Mouse (Mus musculus) spleen, adult 12 weeks (tissue): ENCODE data around the gene Dock4.

Experiments
- DNase-seq: peaks from one replicate; pipeline ENCODE4 v3.0.0; 2022; ENCODE audit warnings: low spot score

The Dock4 gene

DNA sequence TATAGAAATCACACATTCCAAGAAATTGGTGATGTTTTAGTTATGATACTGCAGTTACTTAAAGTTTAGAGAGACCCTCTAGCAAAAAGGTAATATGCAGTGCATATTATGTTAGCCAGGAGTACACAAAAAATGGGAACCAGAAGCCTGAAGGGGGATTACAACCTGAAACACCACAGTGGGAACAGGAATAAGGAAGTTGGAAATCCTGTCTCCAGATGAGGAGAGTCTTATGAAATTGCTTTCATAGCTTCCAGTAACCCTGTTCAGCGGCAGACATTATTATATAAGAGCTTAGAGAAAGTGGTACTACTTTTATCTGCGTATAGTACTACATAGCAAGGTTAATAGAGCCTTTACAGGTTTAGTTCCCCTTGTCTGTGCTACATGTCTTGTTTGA lies 210.1 kb downstream of the Dock4 start:
- DNase-seq: no peak

DNA sequence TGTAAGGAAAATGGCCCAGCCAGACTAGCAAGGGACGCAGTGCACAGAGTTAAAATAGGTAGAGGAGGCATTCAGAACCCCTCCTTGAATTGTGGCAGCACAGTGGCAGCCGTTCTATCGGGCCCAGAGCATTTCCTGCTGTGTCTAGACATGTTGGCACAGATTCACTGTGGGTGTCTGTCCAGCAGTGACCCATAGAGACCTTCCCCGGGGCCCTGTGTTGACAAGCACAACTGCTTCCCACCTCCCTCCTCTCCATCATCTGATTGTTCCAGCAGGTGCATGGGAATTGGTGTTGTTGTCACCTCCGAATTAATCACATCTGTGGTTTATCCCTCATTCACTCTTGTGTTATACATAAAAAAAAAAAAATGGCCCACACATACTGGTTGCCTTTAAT lies 210.7 kb downstream of the Dock4 start:
- no peak for DNase-seq

DNA sequence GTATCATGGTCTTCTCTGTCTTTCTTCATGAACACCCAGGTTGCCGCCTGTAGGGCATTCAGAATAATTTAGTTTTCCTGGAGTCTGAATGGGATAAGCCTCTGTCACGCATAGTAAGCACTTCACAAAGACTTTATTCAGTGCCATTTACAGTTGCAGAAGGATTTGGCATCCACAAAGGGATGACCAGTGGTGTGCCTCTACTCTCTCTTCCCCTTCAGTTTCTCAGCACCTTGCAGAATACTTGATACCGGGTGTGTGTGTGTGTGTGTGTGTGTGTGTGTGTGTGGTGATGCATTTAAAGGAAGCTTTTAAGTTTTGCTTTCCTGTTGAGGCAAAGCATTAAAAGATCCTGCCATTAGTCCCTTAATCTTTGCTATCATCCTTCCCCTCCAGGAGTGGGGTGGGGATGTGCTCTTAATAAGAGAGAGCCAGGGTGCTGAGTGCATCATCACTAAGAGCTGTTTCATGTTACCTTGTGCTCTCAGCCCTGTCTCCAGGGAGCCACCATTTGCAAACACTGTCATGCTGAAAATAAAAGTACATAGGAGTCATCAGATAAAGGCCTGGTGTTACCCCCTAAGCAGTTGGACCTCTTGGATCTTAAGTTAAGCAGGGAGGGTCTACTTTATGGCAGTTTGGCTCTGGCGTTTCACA lies 211.6 kb downstream of the Dock4 start:
- no peak for DNase-seq

DNA sequence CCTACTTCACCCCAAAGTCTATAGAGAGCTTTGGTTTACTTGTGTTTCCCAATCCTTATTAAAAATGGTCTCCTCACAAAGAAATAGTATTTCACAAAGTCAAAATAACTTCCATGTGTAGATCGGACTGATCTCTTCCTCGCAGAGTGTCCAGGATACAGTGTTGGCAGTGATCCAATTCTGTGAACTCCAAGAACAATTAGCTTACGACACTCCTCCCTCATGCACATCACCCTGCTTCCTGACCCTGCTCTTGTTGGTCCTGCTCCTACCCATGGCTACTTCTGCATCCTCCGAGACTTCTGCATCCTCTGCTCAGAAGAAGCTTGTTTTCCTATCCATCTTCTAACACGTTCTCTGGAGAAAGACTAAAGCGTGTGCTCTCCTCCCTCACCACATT lies 213.9 kb downstream of the Dock4 start:
- DNase-seq: no peak

DNA sequence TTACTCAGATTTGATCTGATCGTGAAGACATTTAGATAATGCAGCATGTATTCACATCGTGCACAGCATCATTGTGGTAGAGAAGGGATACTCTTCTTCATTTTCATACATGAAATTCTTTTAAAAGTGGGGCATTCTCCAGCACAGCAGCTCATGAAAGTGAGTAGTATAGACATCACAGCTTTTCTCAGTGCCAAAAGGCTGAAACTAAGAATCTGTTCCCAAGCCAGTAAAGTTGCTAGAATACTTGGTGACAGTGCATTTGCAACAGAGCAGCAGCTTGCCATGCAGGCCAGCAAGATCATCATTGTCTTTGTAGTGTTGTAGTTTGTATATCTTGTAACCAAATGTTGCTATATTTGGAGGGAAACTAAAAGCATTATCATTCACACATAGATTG lies 223.7 kb downstream of the Dock4 start:
- DNase-seq: no peak

DNA sequence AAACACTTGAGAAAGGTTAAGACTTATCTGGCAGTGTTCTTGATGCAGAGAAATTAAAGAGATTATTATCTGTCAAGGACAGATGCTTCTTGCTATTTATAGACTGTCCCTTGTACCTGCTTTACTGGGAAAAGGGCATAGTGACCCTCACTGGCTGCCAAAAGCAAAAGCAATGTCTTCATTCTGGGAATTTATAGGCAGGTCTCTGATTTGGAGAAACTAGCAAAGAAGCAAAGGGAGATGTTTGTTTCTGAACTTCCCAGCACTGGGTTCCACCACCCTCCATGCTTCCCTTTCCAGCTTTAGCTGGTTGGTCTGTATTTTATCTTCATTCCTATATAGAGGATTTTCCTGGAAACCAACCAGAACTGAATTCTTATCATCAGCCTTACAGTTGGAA lies 225.0 kb downstream of the Dock4 start:
- DNase-seq: no peak

DNA sequence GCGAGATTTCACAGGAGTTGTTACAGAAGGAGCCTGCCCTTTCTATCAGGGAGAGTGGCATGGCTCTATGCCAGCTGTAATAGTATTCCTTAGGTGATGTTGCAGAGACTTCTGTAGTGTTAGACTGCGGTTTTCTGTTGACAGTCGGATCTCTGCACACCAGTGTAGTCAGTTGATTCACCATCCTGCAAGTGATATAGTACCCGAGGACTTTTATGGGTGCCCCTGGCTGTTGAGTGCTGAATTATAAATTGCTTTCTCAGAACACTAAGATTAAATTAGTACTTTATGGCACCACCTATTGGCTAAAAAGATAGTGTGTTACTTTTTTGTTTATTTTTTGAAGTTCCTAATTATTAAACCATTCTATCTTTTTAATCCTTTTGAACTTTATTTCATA lies 234.0 kb downstream of the Dock4 start:
- DNase-seq: no peak

DNA sequence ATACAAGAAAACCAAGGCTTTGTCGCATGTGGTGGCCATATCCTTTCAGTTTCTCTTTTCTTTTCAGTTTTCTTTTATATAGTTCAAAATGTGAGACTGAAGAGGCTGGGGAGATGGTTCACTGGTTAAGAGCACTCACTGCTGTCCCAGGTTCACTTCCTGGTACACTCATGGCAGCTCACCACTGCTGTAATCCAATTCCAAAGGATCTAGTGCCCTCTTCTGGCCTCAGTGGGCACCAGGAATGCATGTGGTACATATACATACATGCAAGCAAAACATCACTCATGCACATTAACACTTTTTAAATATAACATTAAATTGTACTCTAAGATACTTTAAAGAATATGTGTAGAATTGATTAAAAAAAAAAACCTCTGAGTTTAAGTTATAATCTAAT lies 234.8 kb downstream of the Dock4 start:
- DNase-seq: no peak

DNA sequence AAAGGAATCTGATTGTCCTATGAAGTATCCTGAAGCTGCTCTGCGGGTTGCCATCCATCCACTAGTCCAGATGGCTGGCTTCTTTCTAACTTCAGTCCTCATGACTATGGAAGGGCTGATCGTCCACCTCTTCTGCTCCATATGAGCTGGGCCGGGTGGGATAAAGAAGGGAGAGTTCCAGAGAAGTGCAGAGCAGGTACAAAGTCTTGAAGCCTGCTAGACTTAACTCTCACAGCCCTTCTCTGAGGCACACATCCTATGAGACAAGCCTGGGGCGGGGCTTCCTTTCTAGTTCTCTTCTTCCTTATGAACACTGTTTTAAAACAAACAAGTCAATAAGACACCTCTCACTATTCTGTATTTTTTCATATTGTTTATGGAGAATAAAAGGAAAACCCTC lies 245.7 kb downstream of the Dock4 start:
- no peak for DNase-seq

DNA sequence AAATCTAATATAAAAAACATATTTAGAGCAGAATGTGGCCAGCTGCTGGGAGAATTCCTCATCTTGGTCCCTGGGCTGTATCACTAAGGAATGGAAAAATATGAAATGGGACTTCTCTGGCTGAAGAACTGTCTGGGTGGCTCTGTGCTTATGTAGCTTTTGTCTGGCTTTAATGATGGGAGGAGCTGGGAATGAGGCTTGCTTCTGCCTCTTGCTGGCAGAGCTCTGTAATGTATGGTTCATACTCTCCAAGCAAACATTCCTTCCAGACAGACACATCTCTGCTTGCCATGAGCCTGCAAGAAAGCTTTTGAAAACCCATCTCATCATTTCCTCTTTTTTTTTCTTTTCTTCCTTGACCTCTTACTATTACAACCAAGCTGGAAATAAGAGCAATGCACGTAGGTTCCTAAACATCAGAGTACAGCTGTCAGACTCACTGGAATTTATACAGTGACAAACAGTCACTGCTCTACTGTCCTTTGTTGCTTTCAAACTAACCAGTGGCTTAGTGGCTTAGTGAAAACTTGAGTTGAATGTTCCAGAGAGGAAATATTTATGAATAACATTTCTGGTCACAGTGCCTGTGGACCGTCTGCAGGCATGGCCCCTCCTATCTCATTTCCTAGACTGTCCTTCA lies 248.4 kb downstream of the Dock4 start:
- no peak for DNase-seq

DNA sequence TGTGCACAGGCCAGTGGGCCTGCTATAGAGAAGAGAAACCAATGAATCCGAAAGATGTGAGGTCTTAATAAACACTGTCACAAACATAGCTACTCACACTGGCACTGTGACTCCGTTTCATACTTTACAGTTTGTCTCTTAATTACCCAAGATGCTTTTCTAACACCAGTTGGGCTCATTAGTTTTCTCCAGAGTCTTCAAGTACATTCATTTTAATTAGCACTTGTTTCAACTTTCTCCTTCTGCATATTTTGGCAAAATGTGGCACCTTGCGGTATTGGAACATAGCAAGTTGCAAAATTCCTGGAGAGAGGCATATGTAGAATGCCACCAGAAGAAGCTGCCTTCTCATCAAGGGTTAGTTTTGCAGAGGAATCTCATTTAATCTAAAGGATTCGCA lies 252.6 kb downstream of the Dock4 start:
- DNase-seq: no peak

DNA sequence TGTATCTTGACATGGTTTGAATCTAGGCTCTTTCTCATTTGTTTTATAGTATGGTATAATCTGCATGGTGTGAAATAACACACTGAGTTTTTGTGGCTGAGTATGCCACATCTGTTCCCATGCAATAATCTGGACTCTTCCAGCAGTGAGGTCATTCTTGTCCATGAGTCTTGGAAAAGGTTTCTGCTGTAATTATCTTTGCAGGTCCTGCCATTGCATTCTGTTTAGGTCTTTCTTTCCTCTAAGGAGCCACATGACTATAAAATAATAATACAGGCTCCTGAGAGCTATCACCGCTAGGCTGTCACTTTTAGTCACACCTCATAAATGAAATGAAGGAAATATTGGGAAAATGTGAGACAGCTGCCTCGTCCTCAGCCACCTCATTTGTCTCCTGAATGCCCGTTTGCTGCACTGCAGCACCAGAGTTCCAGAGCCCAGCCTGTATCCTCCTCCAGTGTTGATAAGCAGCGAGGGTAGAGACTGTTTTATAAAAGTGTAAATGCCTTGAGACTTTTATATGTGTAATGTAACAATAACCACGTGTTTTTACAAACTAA lies 256.6 kb downstream of the Dock4 start:
- DNase-seq: no peak

DNA sequence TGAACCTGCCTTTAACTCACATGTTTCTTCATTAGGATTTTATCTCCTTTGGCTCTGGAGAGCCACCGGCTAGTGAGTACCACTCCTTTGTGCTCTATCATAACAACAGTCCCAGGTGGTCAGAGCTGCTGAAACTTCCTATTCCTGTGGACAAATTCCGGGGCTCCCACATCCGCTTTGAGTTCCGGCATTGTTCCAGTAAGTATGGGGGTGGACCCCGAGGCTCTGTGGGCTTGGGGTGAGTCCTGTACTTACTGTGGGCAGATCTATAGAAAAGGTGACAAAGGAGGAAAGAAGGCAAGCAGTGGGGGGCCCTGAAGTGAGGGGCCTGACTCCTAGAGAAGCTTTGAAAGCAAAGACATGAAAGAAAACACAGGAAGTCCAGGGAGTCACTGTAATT lies 258.5 kb downstream of the Dock4 start:
- no peak for DNase-seq

DNA sequence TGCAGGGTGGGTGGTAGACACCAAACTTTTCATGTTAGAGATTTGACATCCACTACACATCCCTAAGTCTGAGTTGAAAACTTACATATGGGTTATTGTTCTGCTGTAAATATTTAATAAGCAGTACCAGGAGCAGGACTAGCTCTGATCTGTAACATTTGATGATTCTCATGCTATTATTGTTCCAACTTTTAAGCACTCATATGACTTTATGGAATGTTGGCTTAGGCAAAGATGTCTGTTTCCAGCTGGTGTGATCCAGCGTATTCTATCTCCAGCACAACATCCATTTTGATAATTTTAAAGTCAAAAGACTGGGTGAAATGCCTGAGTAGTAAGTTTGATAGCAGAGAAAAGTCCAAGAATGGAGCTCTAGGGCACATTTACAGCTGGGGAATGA lies 261.4 kb downstream of the Dock4 start:
- no peak for DNase-seq

DNA sequence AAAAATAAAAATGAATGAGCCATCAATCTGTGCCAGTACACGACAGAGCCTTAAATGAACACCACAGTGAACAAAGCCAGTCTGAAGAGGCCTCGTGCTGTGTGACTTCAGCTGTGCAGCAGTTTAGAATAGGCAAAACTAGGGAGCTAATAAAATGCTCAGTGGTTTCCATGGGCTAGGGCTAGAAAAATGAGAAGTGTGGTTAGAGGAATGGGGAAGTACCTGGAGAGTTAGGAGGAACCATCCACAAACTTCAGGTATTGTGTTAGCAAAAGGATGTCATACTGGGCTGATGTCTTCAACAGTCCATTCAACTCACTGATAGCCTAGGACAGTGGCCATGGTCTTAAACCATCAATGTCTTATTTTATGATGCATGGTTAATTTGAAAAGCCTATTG lies 263.3 kb downstream of the Dock4 start:
- no peak for DNase-seq

DNA sequence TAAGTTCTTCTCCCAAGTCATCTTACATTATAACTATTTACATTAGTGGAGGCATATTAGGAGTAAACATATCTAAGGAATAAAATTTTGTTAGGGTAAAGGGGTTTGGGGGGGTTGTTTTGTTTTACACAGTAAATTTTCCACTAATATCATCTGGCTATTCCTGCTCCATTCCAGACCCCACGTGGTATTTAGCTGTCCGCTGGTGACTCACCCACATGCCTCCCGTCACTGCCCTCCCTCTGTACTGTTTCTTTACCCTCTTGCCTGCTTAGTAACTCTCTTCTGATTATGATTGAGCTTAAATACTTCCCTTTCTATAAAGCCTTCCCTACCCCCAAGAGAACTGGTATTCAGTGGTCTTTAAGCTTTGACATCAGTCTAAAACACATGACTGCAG lies 266.5 kb downstream of the Dock4 start:
- DNase-seq: no peak

DNA sequence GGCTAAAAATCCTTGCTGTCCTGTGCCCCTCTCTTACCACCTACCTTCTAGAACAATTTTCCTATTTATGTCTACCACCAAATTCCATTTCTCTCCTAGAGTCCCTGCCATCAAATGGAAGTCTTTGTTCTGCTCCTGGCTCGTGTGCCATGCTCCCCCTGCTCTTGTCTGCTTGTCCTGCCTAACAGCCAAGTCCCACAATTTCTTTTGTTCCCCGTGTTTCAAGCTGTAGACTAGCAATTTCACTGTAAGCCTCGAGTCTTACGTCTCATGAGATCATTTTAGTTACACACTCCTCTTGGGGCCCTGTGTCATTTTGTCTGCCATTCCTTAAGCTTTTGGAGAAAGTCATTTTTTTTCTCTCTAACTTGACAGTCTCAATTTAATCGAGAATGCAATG lies 268.5 kb downstream of the Dock4 start:
- no peak for DNase-seq

DNA sequence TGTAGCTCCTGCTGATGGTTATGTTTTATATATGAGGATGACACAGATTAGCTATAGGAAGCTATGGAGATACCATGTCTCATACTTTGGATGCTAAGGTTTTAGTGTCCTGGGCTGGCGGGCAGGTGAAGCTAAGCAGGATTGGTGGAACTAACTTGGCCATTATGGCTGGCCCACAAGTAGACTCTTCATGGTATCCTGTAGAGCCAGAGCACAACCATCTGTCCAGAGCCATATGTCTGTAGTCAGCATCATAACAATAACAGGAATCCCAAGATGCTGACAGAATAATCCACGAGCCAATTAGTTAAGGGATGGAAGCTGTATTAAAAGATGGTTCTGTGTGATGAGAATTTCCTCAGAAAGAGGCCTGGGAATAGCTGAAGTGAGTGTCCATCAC lies 269.4 kb downstream of the Dock4 start:
- no peak for DNase-seq

DNA sequence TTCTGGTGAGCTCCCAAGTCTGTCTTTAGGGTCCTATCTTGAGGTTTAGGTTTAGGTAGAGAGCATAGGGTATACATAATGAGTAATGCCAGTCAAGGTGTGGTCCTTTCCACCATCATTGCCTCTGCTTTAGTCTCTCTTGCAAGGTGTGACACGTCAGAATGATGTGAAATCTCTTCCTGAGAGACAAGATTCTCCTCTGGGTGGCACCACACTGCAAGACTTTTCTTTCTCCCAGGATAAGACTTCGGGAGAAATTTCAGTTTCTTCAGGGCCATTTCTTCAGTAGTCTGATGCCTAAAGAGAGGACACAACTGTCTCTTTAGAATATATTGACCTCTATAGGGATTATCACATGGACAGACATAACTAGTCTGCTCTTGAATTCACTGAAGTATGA lies 282.6 kb downstream of the Dock4 start:
- DNase-seq: no peak

DNA sequence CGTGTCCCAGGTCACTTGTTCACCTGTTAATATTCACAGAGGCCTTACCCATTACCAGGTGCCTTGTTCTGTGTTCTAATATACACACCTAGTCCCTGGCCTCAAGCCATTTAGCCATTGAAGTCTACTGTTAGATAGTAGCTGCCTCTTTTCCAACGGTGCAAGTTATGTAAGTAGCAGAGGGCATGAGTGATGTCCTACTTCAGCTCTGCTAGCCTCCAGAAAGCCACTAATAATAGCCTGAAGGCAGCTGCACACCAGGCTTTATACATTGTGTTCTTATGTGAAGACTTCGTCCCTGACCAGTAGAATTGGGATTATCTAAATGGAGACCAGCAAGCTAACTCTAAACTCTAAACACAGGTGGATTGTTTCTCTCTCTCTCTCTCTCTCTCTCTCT lies 285.0 kb downstream of the Dock4 start:
- DNase-seq: no peak

DNA sequence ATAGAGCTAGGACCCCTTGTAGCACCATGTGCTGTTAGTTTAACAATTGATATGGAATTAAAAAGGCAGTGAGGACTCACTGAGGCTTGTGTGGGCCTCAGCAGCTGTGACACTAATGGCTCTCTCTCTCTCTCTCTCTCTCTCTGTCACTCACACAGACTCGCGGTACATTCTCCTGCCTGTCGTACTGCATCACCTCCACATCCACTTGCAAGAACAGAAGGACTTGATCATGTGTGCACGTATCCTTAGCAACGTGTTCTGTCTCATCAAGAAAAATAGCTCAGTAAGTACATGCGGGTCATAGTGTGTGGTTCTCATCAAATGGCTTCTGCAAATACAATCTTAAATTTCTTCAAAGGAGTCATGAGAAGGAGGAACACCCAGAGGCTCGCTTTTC lies 299.7 kb downstream of the Dock4 start:
- DNase-seq: no peak

DNA sequence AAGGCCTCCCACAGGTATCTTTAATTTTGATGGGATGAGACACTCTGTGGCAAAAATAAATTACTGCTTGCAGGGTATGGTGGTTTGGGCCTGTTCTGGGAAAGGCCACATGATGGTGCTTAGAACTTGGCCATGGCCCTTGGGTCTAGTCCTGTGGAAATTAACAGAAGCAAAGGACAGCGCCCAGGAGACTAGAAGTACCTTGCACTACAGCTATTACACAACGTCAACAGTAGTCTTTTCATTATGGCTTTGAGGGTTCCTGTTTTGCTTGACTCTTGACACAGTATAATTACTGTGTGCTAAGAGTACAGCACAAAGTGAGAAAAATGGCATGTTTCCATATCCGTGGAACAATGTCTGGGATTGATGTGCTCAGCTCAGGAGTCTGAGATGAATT lies 300.3 kb downstream of the Dock4 start:
- DNase-seq: no peak

DNA sequence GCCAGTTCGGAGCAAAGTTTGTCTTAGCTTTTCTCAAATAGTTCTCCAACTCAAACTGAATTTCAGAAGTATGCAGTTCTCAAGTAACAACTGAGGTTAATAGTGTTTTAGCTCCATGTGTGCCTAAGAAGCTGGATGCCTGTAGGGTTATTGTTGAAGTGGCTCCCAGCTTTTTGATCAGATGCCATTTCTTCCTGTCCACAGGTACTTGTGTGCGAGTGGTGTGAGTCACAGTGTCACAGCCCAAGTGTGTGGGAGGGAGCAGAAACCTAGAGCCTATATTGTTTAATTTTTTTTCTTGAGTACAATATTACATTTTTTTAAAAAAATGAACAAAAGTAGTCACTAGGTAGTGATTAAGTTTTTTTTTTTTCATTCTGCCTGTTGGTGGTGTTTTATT lies 313.5 kb downstream of the Dock4 start:
- no peak for DNase-seq

DNA sequence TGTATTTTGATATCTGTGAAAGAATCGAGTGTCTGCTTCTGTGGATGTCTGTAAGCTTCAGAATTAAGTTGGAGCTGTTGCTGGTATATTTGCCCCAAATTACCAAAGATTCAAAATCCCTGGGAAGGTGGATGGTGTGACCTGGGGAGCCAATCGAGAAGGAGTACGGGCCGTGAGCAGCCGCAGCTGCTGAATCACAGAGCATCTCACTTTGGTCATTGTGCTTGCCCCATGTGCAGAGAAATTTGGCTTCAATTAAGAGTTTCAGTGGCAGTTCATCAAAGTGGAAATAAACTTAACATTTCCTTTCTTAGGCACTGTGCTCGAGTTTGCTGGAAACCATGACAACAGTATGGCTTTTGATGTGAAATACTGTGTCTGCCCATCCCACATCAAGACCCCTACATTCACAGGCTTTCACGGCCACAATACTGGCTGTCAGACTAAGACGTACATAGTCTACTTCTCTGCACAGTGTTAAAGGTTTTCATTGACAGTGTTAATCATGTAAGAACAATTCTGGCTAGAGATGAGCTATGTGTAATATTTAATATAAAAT lies 321.6 kb downstream of the Dock4 start:
- DNase-seq: no peak
